Mouse (Mus musculus) CD8-positive naive resting alpha-beta T cell, adult 57 days (primary cell): Measurements from ENCODE around the gene Phlpp1. TPM values are rescaled to one million over a fixed set of nuclear protein-coding genes. Genes with fewer than 3 reads are reported as not detected.

Source experiments
- total RNA-seq: library from RNA; stranded (reverse); gene quantifications from one replicate; pipeline ENCODE4 v1.2.4, GENCODE M21; 2023

Gene Phlpp1
- total RNA-seq, result 7.6 TPM

DNA sequence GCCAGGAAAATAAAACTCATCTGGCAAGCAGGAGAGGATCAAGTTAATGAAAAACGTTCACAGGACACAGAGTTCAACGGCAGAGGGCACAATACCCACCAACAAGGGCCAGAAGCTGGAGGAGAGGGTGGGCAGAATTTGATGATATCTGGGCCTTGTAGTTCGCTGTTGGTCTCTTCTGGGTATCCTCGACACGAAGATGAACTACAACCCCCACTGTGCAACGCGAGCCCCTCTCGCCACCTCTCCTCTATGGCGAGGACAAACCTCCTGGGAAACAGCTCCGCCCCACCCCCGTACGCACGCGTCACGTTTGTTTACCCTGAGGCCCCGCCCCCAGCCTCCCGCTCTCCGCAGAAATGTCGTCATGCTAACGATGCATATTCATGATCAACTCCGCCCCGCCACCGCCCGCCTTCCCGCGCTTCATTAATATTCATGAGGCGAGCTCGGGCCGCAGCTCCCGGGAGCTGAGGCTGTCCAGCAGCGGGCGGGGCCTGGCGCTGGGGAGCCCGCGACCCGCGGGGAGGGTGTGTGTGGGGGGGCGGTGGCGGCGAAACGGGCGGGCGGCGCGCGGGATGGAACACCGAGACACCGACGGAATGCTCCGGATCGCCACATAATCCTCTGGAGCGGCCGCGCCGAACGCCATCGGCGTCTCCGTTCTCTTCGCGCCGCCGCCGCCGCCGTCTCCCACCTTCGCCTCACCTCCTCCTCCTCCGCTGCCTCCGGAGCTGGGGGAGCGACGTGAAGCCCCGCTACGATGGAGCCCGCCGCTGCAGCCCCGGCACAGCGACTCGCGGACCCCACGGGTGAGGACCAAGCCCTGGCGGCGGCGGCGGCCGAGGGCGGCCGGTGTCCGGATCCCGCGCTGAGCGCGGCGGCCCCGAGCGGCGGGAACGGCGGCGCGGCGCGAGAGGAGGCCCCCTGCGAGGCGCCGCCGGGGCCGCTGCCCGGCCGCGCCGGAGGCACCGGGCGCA is at the start of gene Phlpp1:
Phlpp1 (plus strand) TSS at position 512 of the 980 bp plus-strand sequence.

Other genes with a start within 250 kb of the Phlpp1 start
- gene Zcchc2, start 181.3 kb upstream of the Phlpp1 start, total RNA-seq, result 33.3 TPM